Mouse (Mus musculus) gastrocnemius, postnatal 4 days (tissue): Measurements from ENCODE around the gene Pck1. TPM values are rescaled to one million over a fixed set of nuclear protein-coding genes. Genes with fewer than 3 reads are reported as not detected.

Experiments used
- DNase-seq, 2 experiments: peaks; one replicate each; pipeline ENCODE4 v3.0.0; 2021 to 2022; ENCODE audit warnings: low spot score in 2 of 2, mixed read lengths in 2 of 2
- total RNA-seq, 2 experiments: library from RNA; stranded (reverse); gene quantifications; 2 replicates each; pipeline ENCODE4 v1.2.3; 2021

Pck1 gene
- total RNA-seq, 2 experiments from 2014 or later = 13.9 to 59.4 TPM

DNA sequence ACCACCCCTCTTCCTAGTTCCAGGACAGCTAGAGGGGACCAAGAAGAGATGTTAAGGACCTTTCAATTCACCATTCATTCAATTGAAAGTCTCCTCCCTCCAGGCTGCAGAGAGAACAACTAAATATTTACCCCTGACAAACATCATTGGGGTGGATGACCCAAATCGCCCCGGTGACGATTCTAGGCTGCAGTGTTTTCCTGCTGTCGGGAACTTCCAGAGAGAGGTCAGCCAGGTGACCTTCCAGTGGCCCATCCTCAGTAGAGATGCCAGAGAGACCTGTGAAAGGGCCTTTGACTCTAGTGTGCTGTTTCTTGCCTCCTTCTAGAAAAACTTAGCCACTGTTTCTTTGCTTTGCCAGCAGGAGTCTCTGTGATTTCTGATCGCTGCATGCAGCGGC, 6.1 kb upstream of the Pck1 start:
- DNase-seq = no peak

GRCm38 (mm10) chr2:173148001-173148400, 4.8 kb upstream of the Pck1 start:
- no peak for DNase-seq

DNA sequence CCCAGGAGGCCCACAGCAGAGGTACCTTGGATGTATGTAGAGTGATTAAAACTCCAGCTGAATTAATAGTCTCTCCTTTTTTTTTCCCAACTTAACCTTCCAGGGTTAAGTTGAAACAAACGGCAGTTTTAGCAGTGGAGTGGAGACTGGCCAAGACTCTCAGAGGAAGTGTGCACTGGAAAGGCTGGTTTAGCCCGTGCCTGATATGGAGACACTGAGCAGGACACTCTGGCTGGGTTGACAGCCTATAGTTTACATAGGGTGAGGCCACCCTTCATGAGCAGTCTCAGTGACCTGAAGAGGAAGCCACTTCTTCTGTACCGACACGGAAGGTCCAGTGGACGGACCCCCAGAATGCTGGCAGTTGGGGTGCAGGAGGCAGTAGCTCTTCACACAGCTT, 1.5 kb upstream of the Pck1 start:
- no peak for DNase-seq

- DNase-seq = no peak
Observed at GRCm38 (mm10) chr2:173151784-173152284, 1.0 kb upstream of the Pck1 start.

DNA sequence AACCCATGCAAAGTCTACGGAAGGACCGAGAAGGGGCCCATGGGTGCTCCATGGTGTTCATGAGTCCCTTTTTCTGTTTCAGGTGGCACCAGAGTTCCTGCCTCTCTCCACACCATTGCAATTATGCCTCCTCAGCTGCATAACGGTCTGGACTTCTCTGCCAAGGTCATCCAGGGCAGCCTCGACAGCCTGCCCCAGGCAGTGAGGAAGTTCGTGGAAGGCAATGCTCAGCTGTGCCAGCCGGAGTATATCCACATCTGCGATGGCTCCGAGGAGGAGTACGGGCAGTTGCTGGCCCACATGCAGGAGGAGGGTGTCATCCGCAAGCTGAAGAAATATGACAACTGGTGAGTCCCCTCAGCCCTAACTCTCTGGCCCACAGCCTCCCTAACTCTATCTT, 418 bp downstream of the Pck1 start:
- no peak for DNase-seq

GRCm38 (mm10) chr2:173154513-173154912, 1.7 kb downstream of the Pck1 start:
- DNase-seq = no peak

- no peak for DNase-seq
Observed at GRCm38 (mm10) chr2:173154962-173155361, 2.1 kb downstream of the Pck1 start.

- DNase-seq = no peak
Observed at GRCm38 (mm10) chr2:173155907-173156306, 3.1 kb downstream of the Pck1 start.

GRCm38 (mm10) chr2:173156923-173157322, 4.1 kb downstream of the Pck1 start:
- DNase-seq = no peak

- DNase-seq = no peak
Observed at GRCm38 (mm10) chr2:173157376-173157775, 4.5 kb downstream of the Pck1 start.

DNA sequence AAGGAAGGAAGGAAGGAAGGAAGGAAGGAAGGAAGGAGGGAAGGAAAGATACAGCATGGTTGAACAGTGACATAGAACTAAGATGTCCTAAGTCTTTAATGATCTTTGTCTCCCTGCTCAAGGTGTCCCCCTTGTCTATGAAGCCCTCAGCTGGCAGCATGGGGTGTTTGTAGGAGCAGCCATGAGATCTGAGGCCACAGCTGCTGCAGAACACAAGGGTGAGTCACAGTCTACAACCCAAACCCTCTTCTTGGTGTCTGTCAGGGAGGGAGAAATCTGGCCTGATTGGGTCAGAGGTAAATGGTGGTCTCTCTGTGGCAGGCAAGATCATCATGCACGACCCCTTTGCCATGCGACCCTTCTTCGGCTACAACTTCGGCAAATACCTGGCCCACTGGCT, 5.0 kb downstream of the Pck1 start:
- no peak for DNase-seq

- no peak for DNase-seq
Observed at GRCm38 (mm10) chr2:173158390-173159055, 5.7 kb downstream of the Pck1 start.

GRCm38 (mm10) chr2:173159354-173160311, 6.8 kb downstream of the Pck1 start:
- peak in 1 of 2 experiments; percentile 74 for DNase-seq

DNA sequence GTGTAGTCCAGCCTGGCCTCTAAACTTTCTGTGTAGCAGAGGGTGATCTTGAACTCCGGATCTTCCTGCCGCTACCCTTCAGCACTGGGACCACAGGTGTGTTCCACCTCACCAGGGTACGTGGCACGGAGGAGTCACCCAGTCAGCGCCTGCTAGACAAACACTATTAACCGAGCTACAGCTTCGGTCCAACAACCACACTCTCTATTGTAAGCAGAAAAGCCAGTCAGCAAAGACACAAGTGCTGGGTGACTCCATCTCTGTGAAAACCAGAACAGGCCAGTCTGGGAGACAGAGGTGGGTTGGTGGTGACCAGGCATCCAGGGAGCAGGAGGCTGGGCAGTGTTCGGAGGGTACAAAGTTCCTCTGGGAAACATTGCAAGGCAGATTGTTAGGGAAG, 10.5 kb downstream of the Pck1 start:
- no peak for DNase-seq

DNA sequence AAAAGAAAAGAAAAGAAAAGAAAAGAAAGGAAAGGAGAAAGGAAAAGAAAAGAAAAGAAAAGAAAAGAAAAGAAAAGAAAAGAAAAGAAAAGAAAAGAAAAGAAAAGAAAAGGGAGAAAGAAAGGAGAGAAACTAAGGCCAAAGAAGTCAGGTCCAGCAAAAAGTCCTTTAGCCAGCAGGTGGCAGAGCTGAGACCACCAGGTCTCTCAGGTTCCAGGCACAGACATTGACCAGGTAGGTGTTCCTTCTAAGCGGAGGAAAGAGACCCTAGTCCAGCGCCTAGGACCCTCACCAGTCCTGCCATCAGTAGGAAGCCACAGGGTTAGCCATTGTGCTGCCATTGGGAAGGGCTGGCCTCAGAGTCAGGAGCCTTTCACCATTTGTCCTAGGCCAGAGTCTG, 11.5 kb downstream of the Pck1 start:
- no peak for DNase-seq

GRCm38 (mm10) chr2:173164946-173165345, 12.1 kb downstream of the Pck1 start:
- DNase-seq = no peak

GRCm38 (mm10) chr2:173165357-173165756, 12.5 kb downstream of the Pck1 start:
- no peak for DNase-seq

GRCm38 (mm10) chr2:173168411-173168851, 15.6 kb downstream of the Pck1 start:
- peak in 1 of 2 experiments; percentile 44 for DNase-seq

GRCm38 (mm10) chr2:173170081-173170480, 17.2 kb downstream of the Pck1 start:
- DNase-seq = no peak

DNA sequence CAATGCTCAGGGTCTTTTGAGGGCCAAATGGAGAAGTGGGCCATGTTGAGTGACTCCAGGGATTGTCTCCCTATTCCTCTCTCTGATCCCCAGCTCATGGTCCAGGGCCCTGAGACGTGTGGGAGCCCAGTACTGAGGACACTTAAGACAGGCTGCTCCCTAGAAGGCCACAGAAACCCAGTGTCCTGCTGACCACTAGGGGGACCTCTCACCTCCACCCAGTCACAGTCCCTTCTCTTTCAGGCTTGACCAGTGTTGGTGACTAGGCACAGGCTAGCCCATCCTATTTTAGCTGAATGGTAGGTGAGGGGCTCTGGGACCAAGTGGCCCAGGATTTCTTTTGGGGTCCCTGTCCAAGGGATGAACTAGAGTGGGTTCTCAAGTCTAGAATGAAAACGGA, 17.9 kb downstream of the Pck1 start:
- no peak for DNase-seq

GRCm38 (mm10) chr2:173171470-173171869, 18.6 kb downstream of the Pck1 start:
- DNase-seq = peak in 1 of 2 experiments; percentile 64

GRCm38 (mm10) chr2:173171956-173172355, 19.1 kb downstream of the Pck1 start:
- DNase-seq = no peak
